Mouse (Mus musculus) lung, postnatal 14 days (tissue): ENCODE data around the gene Gsg1l.

Experiments used
- DNase-seq: peaks from one replicate; pipeline ENCODE4 v3.0.0; 2021

Gene Gsg1l

DNA sequence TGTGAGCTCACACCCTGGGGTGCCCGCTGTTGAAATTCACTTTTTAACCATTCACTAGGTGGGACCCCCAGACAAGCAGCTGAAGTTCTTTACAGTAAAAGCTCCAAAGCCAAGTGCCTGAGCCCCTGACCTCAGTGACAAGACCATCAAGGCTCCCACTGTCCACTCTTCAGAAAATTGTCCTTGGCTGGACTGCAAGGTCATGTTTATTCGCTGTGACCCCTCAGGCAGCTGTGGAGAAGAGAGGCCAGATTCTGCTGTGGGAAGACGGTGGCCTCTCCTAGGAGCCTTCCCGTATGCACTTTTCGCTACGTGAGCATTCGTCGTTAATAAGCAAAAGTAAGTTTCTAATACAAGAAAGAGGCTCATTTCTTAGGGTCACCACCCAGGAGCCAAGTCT is 102.6 kb downstream of the Gsg1l start:
- DNase-seq: no peak

DNA sequence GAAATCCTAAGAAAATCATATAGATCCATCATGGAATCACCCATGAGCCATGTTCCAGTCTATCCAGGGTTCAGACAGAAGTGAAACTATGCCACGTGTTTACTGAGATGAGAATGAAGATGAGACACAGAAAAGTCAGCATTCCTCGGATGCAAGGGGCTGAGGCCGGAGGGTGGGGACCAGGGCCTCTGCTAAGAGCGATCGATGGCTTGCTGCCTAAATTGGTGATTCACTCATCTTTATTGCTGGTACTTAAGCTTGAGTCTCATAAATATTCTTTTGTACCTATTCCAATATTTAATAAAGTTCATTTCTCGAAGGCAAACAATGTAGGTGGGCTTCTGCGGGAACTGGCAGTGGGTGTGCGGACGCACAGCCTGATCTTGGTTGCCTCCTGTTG is 105.5 kb downstream of the Gsg1l start:
- no peak for DNase-seq

DNA sequence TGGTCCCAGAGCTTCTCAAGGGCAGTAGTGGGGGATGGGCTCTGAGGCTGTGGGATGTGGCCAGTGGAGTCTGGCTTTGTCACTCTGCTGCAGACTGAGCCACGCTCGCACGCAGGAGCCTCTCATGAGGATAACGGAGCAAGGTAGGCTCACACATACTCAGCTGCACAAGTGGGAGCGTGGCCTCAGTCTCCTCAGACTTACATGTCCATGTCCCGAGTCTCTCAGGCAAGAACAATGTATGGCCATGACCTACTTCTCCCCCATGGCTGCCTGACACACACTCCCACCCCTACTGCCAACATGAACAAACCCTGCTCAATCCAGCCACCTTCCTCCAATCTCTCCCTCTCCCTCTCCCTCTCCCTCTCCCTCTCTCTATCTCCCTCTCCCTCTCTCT is 106.8 kb downstream of the Gsg1l start:
- DNase-seq: no peak

DNA sequence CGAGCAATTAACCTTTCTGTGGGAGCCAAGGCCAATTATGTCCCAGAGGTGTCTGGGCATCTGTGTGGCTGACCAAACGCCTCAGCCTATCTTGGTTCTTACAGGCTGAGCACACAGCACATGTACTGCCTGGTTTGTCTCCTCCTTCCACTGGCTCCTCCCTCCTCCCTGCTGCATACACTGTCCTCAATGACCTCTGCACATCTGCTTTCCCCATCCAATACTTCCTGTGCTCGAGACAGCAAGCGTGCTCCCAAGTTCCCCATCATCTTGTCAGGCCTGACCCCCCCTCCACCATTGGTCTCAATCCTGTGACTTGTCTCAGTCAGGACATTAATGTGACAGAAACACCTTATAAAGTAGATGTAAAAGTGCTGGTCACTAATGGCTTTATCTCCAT is 108.3 kb downstream of the Gsg1l start:
- no peak for DNase-seq

DNA sequence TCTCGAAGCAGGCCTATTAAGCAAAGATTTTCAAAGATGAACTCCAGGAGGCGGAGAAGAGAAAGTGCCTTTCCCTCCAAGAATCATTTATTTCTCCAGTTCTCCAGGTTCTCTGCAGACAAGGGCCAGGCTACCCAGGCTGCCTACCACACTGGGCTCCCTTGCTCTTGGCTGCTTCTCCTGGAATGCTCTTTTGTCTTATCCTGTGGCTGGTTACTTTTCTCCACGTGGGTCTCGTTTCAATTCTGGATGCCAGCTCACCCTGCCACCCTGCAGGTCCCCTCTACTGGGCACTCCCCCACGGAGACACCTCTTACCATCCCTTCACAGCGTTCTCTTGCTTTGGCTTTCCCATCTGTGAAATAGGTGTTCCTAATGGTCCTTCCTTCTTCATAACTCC is 109.4 kb downstream of the Gsg1l start:
- DNase-seq: no peak

DNA sequence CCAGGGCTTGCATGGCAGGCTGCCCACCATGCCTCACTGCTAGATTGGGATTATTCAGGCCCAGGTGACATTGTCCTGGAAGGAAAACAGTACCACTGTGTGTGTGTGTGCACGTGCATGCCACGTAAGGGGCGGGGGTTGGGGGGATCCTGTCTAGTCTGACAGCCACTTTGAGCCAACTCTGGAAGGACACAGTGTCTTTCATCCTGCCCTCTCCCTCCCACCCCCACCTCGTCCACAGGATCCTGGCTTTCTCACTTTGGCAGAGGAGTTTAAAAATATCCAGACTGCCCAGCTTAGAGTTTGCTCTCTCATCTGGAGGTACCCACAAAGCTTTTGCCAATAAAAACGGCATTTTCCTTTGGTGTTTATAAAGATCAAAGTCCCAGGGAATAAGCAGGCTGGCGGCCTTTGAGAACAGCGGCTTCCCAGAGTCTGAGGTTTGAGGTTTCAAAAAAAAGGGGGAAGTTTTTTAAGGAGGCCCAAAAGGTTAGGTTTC is 110.0 kb downstream of the Gsg1l start:
- no peak for DNase-seq

DNA sequence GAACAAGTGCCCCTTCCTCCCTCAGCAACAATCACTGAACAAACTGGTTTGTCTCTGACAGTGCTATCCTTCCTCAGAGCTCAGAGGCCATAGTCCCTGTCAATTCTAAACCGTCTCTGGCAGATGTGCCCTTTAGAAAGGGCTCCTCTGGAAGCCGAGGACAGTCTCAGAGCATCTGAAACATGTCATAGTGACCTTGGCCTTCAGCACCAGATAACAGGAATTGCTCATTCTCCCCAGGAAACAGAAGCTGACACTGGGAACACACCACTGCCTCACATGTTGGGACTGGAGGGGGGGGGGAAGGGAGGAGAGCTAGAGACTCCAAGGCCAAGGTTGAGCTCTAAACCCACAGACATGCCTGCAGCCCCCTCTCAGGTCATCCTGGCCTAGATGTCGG is 113.1 kb downstream of the Gsg1l start:
- no peak for DNase-seq

DNA sequence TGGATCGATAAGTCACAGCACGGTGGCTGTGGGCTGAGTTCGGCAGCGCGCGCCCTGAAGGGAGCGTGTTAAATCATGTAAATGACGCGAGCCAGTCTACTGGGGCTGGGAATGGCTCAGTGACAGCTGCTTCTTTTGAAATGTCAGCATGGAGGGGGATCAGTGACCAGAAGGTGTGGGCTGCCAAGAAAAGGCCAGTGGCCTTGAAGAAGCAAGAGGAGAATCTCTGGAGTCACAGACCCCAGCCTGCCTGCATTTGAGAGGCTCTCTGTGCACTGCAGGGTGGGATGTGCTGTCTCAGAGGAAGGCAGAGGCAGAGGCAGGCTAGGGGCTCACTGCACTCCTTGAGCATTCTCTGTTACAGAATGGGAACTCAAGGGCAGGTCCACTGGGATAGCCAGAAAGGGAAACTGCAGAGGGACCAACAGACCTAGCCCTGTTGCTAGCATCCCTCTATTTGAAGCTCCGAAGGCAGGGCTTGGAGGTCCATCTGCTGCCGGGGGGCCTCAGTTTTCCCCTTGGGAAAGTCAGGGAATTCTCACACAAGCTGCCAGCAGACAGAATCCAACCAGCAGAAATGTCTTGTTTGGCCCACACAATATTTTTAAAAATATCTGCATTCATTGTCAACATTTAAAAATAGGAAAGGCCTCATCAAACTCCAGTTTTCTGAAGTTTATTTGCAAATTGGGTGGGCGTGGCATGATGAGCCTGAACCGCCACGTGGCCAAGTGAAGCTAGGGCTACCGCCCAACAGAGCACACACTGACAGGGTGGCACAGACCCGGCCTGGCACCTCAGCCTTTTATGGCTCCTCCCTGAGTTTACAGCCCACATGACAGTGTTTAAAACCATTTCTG is 115.6 kb downstream of the Gsg1l start:
- DNase-seq: peak; percentile 33

DNA sequence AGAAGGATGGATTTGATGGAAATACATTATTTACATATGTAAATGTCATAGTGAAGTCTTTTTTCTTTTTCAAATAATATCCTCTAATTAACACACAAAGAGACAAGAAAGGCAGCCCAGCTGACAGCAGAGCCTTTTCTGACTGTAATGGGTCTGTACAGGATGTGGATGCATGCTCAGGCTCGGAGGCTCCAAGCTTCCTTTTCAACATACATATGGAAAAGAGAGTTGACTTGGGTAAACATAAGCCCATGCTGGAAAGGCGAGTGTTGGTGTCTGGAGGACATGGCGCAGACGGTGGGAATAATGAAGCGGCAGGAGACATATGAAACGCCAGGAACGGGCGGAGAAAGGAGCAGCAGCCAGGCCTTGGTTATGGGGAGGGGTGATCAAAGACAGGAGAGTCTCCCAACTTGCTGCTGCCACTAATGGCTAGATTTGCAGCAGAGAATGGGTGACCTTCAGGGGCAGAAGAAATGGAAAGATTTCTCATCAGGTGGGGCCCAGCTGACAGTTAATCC is 118.1 kb downstream of the Gsg1l start:
- DNase-seq: no peak

DNA sequence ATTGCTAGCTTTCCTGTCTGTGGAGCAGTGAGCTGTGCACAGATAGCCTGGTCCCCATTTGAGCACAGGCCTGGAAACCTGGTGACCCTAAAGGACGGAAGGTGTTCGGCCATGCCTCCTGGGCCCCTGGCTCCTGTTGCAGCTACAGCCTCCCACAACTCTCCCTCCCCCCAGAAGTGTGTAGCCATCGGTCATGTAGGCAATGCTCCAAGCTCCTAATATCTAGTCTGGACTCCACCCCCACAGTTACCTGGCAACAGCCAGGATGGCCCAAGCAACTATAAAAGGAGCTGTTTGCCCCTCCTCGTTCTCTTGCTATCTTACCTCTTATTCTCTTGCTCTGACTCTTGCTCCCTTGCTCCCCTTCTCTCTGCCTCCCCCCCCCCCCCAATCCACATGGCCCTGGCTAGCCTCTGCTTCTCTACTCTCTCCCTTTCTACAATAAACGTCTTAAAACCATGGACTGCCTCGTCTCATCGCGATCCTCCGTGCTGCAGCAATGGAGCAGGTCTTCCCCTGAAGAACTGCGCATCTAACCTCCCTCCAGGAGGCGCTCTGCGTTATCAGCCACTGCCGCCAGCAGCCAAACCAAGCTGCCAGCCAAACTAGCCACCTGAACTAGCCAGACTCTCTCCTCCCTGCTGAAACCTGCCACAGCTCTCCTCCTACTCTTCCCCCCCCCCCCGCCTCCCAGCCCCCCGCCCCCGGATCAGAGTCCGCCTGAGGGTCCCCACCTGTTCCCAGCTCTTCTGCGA is 122.7 kb downstream of the Gsg1l start:
- peak; percentile 6 for DNase-seq

DNA sequence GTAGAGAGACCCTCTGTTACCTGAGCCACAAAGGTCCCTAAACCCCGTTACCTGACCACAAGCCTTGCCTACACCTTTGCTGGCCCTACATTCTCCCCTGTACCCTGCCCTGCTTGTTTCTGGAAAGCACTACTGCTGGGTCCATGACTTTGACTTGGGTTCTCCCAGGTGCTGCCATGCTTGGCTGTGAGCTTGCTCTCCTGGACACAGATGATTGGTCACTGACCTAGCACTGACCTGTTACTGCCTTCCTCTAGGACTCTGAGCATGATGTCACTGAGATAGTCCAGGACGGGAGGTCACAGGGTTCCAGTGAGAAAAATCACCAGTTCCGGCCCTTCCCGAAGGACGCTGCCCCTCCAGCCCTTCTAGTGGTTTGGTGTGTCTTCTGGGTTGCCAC is 123.4 kb downstream of the Gsg1l start:
- no peak for DNase-seq

DNA sequence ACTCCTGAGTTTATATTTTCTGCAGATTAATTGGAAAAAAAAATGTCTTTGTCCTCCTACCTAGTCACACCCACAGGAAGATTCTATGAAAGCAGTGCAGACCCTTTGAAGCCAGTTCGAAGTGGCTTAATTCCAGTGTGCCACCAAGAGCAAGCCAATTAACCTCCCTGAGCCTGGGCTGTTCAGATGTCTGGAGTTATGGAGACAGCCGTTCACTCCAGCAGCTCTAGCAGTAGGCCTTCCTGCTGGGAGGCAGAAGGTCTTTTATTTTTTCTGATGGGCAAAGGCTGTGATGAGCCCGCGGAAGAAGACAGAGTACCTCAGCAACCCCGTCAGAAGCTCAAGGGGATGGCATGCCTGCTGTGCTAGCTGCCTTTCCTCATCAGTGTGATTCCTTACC is 127.2 kb downstream of the Gsg1l start:
- no peak for DNase-seq

DNA sequence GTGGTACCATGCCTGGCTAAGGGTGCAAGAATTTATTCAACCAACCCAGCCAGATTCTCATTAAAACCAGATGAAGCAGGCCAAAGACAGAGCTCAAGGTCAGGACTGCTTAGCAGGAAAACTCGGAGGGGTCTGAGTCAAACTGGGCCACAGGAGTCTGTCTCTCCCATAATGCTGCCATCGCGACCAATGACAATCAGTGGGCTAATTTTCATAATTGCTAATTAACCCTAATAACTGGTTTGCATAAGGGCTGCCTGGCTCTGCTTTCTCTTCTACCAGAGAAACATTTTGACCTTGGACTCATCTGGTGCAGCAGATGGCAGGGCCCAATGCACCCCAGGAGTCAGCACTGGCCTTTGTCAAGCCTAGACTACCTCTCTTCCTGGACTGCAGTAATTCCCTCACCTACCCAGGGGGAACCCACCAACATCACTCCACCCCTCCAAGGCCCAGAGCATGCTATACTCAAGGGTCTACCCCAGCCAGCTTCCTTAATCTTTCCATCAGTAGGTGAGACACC is 127.8 kb downstream of the Gsg1l start:
- DNase-seq: no peak

DNA sequence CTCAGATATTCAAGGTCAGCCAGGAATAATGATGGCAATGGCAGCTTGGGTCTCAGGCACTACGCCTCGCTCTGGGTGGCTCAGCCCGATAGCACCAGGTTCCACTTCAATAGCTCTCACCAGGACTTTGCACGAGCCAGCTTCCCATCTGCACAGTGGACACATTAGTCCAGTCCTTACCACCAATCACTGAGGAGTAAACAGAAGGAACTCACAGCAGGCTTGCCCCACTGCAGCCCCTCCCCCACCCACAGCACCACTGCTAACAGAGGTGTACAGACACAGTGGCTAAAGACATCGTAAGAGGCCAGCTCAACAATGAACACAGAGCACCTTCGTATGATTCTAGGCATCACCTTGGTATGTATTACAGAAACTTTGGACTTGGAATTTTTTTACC is 128.4 kb downstream of the Gsg1l start:
- no peak for DNase-seq

DNA sequence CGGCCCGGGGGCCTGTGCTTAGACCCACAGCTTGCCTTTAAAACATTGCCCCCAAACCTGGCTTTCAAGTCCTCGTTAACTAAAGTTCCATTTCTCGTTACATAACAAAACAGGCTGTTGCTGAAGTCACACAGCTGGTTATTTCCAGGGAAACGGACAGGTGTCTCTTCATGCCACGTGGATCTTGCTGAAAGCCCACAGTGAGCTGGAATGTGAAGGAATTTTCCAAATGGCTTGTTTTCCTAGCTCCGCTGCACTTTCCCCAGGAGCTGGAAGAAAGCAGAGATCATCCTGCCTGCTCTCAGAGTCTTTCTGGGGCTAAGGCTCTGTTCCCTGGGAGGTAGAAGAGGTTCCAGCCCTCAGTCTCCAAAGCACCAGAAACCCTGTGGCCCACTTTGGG is 130.3 kb downstream of the Gsg1l start:
- DNase-seq: peak; percentile 18

DNA sequence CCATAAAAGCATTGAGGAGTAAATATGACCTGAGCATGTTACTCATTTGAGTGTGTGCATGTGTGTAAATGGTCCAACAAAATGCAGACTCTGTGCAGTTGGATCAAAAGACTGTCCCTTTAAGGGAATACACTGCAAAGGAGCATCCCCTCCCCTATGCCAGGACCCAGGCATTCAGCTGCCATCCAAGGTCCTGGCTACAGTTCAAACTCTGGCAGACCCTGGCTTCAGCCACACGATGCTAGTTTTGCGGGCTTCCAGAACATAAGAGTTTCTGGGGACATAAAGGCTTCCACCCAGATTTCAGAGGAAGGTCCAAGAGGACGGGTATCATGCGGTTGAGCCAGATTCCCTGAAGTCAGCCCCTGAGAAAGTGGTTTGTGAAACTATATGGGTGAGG is 133.2 kb downstream of the Gsg1l start:
- DNase-seq: no peak

DNA sequence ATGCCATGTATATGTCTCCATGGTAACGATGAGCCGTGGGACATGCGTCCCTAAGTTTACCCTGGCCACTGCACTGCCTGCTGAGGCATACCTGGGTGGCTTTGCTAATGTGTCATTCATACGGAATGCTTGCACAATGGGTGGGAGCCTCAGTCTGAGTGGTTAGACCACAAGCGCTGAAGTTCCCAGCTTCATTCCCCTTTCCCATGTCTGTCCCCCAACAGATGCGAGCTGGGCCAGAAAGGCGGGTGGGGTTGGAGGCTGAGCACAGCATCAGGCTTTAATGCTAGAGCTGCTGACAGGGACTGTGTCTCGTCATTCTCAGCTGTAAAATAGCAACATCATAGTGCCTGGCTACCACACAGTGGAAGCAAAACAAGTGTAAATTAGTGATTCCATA is 136.3 kb downstream of the Gsg1l start:
- DNase-seq: no peak

DNA sequence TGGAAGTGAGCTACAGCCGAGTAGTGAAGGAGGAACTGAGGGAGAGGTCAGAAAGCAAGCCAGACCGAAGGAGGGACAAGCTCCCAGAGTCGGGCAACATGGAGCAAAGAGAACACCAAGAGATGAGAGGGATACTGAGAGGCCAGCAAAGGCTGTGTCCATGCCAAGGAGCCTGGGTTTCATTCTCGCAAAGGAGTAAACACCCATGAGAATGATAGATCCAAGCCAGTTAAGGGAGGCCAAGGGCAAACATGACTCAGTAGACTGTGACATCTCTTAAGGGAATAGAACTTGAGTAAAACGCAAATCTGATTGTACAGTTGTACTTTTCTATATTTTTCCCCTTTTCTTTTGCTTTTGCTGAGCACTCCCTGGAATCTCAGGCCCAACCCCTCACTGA is 137.6 kb downstream of the Gsg1l start:
- no peak for DNase-seq

DNA sequence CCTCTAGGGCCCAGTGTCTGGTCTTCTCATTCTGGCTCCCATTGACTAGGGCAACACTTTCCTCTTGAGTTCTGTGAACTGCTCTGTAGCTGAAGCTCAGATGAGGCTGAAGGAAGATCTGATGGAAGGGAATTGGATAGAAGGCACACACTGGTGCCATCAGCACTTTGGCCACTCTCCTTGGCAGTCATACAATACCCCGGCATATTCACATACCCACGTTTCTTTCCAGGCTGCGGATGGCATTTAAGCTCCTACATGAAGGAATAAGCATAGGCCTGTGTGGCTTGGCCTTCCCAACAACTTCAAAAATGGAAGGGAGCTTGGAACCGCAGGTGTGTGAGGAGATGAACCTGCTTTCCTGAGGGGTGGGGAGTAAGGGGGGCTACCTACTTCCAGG is 138.7 kb downstream of the Gsg1l start:
- DNase-seq: no peak

DNA sequence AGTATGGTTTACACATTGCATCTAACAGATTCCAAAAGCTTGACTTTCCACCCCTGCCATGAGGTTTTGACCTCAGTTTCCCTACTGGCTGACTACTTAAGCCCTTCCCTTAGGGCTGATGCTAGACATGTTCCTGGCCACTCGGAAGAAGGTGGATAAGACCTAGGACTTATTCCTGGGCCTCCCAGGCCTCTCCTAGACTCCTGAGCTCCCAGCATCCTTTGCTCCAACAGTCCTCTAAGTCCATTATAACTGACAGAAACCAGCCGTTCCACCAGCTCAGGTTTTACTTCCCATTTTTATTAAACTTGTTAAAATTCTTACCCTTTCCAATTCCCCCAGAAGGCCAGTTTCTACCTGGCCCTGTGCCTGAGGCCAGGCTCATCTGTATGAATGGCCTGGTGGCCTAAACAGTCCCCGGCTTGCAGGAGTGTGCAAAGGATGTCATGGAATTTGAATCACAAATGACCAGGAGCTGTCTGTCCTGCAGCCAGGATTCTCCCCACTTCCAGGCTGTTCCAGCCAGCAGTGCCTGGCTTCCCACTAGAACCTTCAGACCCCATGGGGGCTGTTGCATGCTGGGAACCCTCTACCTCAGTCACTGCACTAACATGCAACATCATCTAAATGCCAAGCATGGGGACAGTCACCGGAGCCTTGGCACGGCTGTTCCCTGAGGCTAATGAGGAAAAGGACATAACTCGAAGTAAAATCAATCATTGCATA is 139.7 kb downstream of the Gsg1l start:
- DNase-seq: no peak

DNA sequence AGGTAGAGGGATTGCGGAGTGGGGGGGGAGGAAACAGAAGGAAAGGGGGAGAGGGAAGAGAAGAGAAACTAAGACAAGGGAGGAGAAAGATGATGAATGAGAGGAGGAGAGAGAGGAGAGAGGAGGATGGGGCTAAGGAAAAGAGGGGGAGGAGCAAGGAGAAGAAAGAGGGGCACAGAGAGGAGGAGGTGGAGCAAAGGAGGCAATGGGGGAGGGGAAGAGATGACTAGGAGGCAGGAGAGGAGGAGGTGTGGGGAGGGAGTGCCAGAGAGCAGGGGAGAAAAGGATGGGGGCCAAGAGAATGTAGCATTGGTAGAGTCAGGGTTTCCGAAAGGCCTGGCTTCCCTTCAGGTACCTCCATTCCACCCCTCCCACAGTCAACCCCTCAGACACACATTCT is 147.9 kb downstream of the Gsg1l start:
- DNase-seq: no peak

DNA sequence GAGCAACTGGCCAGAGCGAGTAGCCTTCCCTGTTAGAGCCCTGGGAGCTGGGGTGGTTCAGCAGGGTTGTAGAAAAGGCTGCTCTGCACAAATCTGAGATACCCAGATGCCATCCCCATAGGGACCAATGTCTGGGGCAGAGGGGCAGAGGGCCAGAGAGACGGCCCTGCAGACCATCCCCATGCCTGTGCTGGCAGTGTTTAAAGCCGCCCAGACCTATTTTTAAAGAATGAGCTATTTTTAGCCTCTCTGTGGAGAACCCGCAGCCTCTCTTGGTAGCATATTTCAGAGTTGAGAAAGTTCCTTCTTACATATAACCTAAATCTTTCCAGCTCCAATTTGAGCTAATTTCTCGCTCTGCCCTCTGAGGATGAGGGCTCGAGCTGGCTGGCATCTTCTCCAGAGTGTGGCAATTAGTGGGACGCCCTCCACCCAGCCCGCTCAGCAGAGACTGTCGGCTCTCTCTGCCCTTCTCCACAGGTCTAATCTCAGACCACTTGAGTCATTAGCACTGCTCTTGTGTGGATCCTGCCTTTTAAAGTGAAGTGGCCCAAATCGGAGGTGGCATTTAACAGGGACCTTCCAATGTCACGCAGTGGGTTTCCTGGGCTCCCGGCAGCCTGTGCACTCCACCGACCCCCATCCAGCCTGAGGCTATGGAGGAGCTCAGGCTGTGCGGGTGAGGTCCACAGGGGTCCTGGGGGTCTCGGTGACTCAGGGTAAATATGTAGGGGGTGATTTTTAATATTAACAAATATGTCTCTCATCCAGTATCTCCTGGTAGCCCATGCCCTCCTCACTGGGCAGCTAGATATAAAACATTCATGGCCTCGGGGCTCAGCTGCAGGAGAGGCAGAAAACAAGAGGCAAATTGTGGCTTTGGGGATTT is 148.6 kb downstream of the Gsg1l start:
- no peak for DNase-seq
